Mouse (Mus musculus): ENCODE measurements around the gene Ccdc134. TPM values are rescaled to one million over a fixed set of nuclear protein-coding genes. Genes with fewer than 3 reads are reported as not detected.

The Ccdc134 gene
- polyA plus RNA-seq, 1 experiment = 10.9 TPM

GRCm38 (mm10) chr15:82128398-82128797 lies 676 bp downstream of the Ccdc134 start:
- no peak for TF ChIP-seq POLR2A (IDR thresholded peaks at IDR 0.05; ENCODE audit: borderline replicate concordance, extremely low read depth, low read depth, low read length)
- TF ChIP-seq CTCF (IDR thresholded peaks at IDR 0.05; ENCODE audit: insufficient read depth, low read length) = no peak
- H3K4me3 ChIP-seq (replicated peaks; ENCODE audit: extremely low read depth, low read depth, low read length) = peak overlapping the region; percentile 92
- DNase-seq = no peak
- H3K4me1 ChIP-seq (ENCODE audit: control insufficient read depth, insufficient read depth, low read length) = peaks cover 5% of the 10 kb centered on the region; the same call in 1 of the 2 replicates
- WGBS = 2% methylated on average over 5 of the region's 5 CpGs

- Histone ChIP-seq H3K4me1 (ENCODE audit: control insufficient read depth, insufficient read depth, low read length) (peaks cover 5% of the 10 kb centered on the region; the same call in 1 of the 2 replicates), H3K4me3 (replicated peaks; ENCODE audit: extremely low read depth, low read depth, low read length) (no peak overlapping the region)
- no peak for DNase-seq
- 73% methylated on average over 7 of the region's 7 CpGs for WGBS
- TF ChIP-seq CTCF (IDR thresholded peaks at IDR 0.05; ENCODE audit: insufficient read depth, low read length) (no peak), POLR2A (IDR thresholded peaks at IDR 0.05; ENCODE audit: borderline replicate concordance, extremely low read depth, low read depth, low read length) (no peak)
Observed at GRCm38 (mm10) chr15:82130599-82130998, 2.9 kb downstream of the Ccdc134 start.

- WGBS = 84% methylated on average over 4 of the region's 4 CpGs
- DNase-seq = no peak
- H3K4me1 ChIP-seq (ENCODE audit: control insufficient read depth, insufficient read depth, low read length) = no peaks in the 10 kb centered on the region
- no peak overlapping the region for H3K4me3 ChIP-seq (replicated peaks; ENCODE audit: extremely low read depth, low read depth, low read length)
- TF ChIP-seq POLR2A (IDR thresholded peaks at IDR 0.05; ENCODE audit: borderline replicate concordance, extremely low read depth, low read depth, low read length) (no peak), CTCF (IDR thresholded peaks at IDR 0.05; ENCODE audit: insufficient read depth, low read length) (no peak)
Observed at GRCm38 (mm10) chr15:82135372-82135771, 7.7 kb downstream of the Ccdc134 start.

- no peak for DNase-seq
- Histone ChIP-seq H3K4me1 (ENCODE audit: control insufficient read depth, insufficient read depth, low read length) (no peaks in the 10 kb centered on the region), H3K4me3 (replicated peaks; ENCODE audit: extremely low read depth, low read depth, low read length) (no peak overlapping the region)
- WGBS = 26% methylated on average over 4 of the region's 4 CpGs
- peak; percentile 85 for TF ChIP-seq CTCF (IDR thresholded peaks at IDR 0.05; ENCODE audit: insufficient read depth, low read length)
- no peak for TF ChIP-seq POLR2A (IDR thresholded peaks at IDR 0.05; ENCODE audit: borderline replicate concordance, extremely low read depth, low read depth, low read length)
Observed at GRCm38 (mm10) chr15:82138565-82138964, 10.8 kb downstream of the Ccdc134 start.

- whole genome bisulfite sequencing = 92% methylated on average over 8 of the region's 8 CpGs
- Histone ChIP-seq H3K4me1 (ENCODE audit: control insufficient read depth, insufficient read depth, low read length) (no peaks in the 10 kb centered on the region; the same call in 1 of the 2 replicates), H3K4me3 (replicated peaks; ENCODE audit: extremely low read depth, low read depth, low read length) (no peak overlapping the region)
- no peak for DNase-seq
- TF ChIP-seq POLR2A (IDR thresholded peaks at IDR 0.05; ENCODE audit: borderline replicate concordance, extremely low read depth, low read depth, low read length) (no peak), CTCF (IDR thresholded peaks at IDR 0.05; ENCODE audit: insufficient read depth, low read length) (no peak)
Observed at GRCm38 (mm10) chr15:82139196-82139595, 11.5 kb downstream of the Ccdc134 start.

GRCm38 (mm10) chr15:82140355-82140754 lies 12.6 kb downstream of the Ccdc134 start:
- TF ChIP-seq POLR2A (IDR thresholded peaks at IDR 0.05; ENCODE audit: borderline replicate concordance, extremely low read depth, low read depth, low read length) (no peak), CTCF (IDR thresholded peaks at IDR 0.05; ENCODE audit: insufficient read depth, low read length) (no peak)
- Histone ChIP-seq H3K4me1 (ENCODE audit: control insufficient read depth, insufficient read depth, low read length) (no peaks in the 10 kb centered on the region; the same call in 1 of the 2 replicates), H3K4me3 (replicated peaks; ENCODE audit: extremely low read depth, low read depth, low read length) (no peak overlapping the region)
- no peak for DNase-seq
- WGBS = 83% methylated on average over 3 of the region's 3 CpGs

GRCm38 (mm10) chr15:82144157-82144556 lies 16.4 kb downstream of the Ccdc134 start:
- Histone ChIP-seq H3K4me3 (replicated peaks; ENCODE audit: extremely low read depth, low read depth, low read length) (no peak overlapping the region), H3K4me1 (ENCODE audit: control insufficient read depth, insufficient read depth, low read length) (peaks cover 10% of the 10 kb centered on the region)
- no peak for DNase-seq
- WGBS = 60% methylated on average over 5 of the region's 5 CpGs
- no peak for TF ChIP-seq POLR2A (IDR thresholded peaks at IDR 0.05; ENCODE audit: borderline replicate concordance, extremely low read depth, low read depth, low read length)
- TF ChIP-seq CTCF (IDR thresholded peaks at IDR 0.05; ENCODE audit: insufficient read depth, low read length) = no peak

- no peak for TF ChIP-seq POLR2A (IDR thresholded peaks at IDR 0.05; ENCODE audit: borderline replicate concordance, extremely low read depth, low read depth, low read length)
- TF ChIP-seq CTCF (IDR thresholded peaks at IDR 0.05; ENCODE audit: insufficient read depth, low read length) = no peak
- H3K4me1 ChIP-seq (ENCODE audit: control insufficient read depth, insufficient read depth, low read length) = peaks cover 10% of the 10 kb centered on the region
- DNase-seq = no peak
- WGBS = 39% methylated on average over 2 of the region's 2 CpGs
- H3K4me3 ChIP-seq (replicated peaks; ENCODE audit: extremely low read depth, low read depth, low read length) = no peak overlapping the region
Observed at GRCm38 (mm10) chr15:82145408-82145807, 17.7 kb downstream of the Ccdc134 start.

- peaks cover 10% of the 10 kb centered on the region for H3K4me1 ChIP-seq (ENCODE audit: control insufficient read depth, insufficient read depth, low read length)
- 21% methylated on average over 11 of the region's 11 CpGs for WGBS
- H3K4me3 ChIP-seq (replicated peaks; ENCODE audit: extremely low read depth, low read depth, low read length) = peak overlapping the region; percentile 68
- DNase-seq = no peak
- TF ChIP-seq POLR2A (IDR thresholded peaks at IDR 0.05; ENCODE audit: borderline replicate concordance, extremely low read depth, low read depth, low read length) (no peak), CTCF (IDR thresholded peaks at IDR 0.05; ENCODE audit: insufficient read depth, low read length) (no peak)
Observed at GRCm38 (mm10) chr15:82145851-82146769, 18.4 kb downstream of the Ccdc134 start.
